Mouse (Mus musculus) mature B cell (primary cell): ENCODE results near the gene Gm21992.

Experiments used
- in situ Hi-C: fragments of 300-500 bp; cut with MboI; formaldehyde crosslinking; loops from 2 replicates; pipeline ENCODE4 v1.14.3; 2019

The Gm21992 gene

DNA sequence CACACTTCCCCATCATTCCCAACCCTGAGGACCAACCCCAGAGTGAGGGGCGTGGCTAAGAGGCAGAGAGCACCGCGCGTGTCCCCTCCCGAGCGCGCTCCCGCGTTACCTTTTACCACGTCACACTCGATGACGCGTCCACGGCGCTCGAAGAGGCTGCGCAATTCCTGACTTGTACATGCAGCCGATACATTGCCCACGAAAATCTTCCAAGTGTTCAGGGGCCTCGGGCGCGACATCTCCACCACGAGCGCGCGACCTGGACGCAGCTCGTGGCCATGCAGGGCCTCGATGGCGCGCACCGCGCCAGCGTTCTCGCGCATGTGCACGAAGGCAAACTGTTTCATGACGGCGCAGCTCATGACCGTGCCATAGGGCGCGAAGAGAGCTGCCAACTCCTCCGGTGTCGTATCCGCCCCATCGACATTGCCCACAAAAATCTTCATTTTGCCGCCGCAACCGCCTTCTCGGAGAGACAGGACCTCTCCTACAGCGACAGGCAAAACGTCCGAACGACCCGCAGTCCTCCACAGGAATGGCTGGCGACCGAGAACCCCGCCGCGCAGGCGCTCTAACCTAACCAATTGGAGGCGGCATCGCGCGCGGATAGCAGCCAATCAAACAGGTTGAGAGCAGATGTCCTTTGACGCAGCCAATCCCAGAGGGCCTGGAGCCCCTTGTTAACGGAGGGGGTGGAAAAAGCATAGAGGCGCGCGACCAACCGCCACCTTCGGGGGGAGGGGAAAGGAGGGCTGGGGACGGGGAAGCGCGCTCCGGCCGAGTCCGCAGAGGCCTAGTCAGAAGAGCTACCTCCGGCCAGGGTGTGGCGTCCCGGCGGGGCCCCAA, at the start of gene Gm21992, which contains the start of gene Rbm14:
Gene Gm21992 (minus strand): TSS at position 550 of the 846 bp plus-strand sequence.
Gene Rbm14 (minus strand): TSS at position 572 of the 846 bp plus-strand sequence.
- in situ Hi-C loops = no loop called here

DNA sequence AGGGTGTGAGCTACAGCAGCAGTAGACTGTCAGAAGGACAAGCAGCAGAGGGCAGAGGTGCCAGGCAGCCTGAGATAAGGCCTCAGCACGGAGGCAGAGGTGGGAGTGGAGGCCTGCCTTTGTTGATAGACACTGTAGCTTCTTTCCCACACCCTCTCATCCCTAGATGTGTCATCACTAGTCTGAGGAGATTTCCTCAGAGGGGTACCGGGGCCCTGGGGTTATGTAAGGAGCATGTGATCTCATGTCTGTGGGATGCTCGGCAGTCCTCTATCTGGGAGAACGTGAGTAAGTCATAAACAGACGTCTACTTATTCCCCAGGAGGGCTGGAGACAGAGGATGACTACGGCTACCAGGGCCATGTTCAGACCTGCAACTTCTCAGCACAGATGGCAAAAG, 47.7 kb upstream of the Gm21992 start:
- in situ Hi-C loops = no loop called here

DNA sequence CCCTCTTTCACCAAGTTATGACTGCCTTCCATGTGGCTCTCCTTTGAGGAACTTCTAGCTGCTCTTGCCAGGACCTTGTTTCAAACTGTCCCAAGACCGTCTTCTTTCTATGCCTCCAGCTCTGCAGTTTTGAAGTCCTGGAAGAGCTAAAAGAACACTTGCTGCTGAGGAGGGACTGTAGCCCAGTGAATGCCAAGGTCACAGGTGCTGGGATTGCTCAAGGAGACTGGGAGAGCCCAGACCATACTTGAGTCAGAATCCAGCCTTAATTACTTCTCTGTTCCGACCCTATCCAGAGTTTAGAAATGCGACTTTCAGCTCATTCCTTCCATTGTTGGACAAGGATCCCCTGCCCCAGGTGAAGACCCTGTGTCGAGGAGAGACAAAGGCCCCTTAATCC, 44.5 kb upstream of the Gm21992 start:
- in situ Hi-C loops = no loop called here

DNA sequence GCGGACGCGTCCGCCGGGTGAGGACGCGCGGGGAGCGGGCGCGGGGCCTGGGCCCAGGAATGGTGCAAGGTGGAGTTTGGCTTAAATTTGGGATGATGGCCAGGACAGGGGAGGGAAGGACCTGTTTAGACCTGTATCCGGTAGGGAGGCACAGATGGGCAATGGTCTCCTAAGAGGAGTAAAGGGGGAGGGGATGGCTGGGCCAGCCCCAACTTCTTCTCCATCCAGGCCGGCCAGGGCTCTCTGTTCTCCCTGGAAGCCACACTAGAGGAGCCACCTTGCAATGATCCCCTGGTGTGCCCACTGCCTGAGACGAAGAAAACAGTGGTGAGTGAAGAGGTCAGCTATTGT, 44.0 kb upstream of the Gm21992 start:
- in situ Hi-C loops = no loop called here

GRCm38 (mm10) chr19:4854552-4855469, 43.4 kb upstream of the Gm21992 start, which contains the start of gene Ctsf:
Gene Ctsf (plus strand): TSS chr19:4855130.
- in situ Hi-C loops = no loop called here

DNA sequence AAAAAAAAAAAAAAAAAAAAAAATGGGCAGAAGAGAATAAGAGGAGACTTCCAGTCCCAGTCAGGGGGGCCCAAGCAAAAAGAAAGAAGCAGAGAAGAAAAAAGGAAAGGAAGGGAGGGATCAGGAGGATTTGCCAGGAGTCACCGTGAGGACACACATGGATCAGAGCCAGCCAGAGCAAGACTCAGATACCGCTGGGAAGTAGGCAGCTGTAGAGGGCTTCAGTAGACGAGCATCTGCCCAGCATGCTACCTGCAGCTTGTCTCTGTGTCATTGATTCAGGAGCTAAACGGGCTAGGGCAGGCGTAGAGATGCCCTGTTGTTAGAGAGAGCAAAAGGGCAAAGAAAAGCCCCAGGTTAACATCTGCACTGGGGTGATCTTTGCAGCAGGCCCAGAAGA, 38.9 kb upstream of the Gm21992 start:
- in situ Hi-C loops = no loop called here

- in situ Hi-C loops = no loop called here
Measured at GRCm38 (mm10) chr19:4849800-4850199, 38.4 kb upstream of the Gm21992 start.

DNA sequence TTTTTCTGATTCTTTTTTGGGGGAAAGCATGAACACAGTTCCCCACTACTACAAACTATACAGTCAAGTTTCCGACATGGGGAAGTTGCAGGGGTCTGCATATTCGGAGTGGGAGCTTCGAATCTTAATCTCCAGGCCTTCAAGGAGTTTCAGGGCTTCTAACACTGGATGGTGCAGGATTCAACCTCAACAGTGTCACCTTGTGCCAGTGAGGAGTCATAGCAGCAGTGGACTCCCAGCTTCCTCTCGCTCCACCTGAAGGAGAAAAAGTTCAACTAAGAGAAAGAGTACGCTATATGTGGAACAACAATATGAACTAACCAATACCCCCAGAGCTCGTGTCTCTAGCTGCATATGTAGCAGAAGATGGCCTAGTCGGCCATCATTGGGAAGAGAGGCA, 36.1 kb upstream of the Gm21992 start:
- in situ Hi-C loops = no loop called here

DNA sequence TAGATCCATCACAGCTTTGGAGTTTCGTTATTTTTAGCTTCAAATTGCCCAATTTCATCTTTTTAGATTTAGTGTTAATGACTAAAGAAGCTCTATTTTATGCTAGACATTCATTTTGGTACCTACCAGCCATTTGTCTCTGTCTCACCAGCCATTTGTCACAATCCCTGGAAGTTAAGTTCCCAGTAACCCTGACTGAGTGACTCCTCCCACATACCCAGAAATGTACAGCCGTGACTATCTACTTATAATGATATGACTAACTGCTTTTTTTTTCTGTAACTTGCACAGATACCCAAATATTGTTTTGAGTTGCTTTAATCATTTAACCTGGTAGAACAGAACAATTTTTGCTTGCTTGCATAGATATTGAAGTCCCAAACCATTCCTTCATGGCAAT, 34.4 kb upstream of the Gm21992 start:
- in situ Hi-C loops = no loop called here

DNA sequence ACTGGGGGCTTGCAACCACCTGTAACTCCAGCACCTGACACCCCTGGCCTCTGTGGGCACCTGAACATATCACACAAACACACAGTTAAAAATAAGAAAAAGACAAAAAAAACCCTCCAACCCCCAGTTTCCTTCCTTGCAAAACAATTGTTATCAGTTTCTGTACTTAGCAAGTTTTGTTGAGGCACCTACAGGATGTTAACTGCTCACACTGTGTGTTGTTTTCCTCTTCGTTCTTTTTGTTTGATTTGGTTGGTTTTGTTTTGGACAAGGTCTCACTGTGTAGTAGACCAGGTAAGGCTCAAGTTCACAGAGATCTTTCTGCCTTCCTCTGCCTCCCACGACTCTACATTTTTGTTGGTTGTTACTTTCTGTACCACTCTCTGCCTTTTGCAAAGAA, 31.2 kb upstream of the Gm21992 start:
- in situ Hi-C loops = no loop called here

DNA sequence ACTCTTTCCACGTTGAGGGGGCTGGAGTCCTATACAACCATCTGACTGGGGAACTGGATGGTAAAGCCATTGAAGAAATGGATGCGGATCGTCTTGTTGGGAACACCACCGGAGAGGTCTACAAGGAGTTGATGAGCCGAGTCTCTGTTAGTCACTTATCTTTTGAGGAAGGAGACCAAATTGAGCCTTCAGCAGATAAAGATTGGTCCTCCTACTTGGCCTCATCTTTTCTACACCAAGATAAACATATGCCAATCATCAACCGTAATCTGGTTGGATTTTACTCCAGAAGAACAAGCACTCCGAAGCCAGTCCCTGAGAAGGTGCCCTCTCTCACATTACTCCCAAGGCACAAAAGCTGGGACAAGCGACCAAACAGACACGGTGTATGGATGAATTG, 29.4 kb upstream of the Gm21992 start:
- in situ Hi-C loops = no loop called here

- in situ Hi-C loops = no loop called here
Measured at GRCm38 (mm10) chr19:4839149-4839548, 27.7 kb upstream of the Gm21992 start, which contains the start of the genes Ccs and Ccdc87. Gene Ccs (minus strand): TSS chr19:4839332. Gene Ccdc87 (plus strand): TSS chr19:4839366.

DNA sequence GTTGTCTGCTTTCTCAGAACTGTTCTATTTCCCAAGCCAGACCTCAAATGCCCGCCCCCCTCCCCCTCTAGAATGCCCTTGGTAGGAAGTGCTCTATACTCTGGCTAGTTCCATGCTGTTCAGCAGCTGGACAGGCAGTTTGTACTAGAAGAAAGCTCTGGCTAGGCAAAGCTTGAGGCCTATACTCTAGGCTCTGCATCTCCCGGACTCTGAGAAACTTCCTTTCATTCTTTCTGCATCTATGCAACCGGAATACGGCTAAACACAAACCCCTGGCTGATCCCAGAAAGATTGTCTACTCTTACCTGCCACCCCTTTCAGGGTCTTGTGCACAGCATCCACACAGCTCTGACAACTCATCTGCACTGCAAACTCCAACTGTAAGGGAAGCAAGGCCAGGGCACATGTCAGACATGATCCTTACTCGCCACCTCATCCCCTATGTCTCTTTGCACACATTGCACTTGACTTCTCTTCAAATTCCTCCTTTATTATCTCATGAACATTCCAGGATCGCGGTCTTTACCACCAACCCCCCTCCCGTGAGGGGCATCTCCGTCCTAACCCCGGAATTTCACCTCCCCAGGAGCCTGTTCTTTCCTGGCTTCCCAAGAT, 27.2 kb upstream of the Gm21992 start:
- in situ Hi-C loops = no loop called here

- in situ Hi-C loops = no loop called here
Measured at GRCm38 (mm10) chr19:4837049-4837448, 25.6 kb upstream of the Gm21992 start.

DNA sequence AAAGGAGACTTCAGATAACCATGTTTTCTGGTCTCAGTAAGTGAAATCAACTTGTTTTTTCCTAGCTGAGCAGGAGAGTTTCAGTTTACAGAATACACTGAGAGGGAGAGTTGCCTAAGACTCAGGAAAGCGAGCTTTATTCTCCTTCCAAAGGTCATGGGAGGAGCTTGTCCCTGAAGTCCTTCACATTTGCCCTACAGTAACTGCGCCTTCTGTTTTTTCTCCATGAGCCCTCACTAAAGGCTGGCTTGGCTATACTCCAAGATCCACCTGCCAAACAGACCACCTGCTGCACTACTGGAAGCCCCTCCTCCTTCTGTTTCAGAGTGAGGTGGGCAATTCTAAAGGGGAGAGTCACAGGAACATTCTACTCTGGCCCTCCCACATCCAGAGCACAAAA, 24.7 kb upstream of the Gm21992 start:
- in situ Hi-C loops = no loop called here

DNA sequence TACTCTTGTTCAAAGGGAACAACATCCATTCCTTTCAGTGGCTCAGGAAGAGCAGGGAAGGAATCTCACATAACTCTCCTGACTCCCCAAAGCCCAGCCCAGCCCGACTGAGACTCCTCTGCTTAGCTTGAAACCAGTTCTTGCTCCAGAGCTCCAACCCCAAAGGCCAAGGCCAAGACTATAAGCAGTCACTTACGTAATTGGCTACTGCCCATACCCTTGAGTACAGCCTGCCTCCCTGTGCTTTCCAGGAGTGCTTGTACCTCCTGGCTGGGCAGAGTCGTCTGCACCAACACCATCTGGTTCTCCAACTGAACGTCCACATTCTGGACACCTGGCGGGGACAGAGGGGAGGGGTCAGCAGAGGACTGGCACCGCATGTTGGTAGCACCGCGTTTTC, 22.6 kb upstream of the Gm21992 start:
- in situ Hi-C loops = no loop called here

DNA sequence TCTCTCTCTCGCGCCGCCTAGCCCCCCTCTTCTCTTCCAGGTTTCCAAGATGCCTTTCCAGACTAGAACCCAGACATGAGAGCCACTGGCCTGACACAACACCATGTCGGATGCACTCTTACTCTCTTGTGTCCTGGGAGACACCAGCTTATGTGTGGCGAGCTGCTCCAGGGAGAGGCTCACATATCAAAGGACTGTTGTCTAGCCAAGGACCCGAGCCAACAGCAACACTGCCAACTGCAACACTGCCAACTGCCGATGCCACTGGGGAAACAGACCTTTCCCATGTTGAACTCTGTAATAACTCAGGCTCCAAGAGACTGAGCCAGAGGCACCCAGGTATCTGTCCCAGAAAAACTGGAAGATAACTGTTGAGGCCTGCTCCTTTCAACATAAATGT, 17.7 kb upstream of the Gm21992 start:
- in situ Hi-C loops = no loop called here

DNA sequence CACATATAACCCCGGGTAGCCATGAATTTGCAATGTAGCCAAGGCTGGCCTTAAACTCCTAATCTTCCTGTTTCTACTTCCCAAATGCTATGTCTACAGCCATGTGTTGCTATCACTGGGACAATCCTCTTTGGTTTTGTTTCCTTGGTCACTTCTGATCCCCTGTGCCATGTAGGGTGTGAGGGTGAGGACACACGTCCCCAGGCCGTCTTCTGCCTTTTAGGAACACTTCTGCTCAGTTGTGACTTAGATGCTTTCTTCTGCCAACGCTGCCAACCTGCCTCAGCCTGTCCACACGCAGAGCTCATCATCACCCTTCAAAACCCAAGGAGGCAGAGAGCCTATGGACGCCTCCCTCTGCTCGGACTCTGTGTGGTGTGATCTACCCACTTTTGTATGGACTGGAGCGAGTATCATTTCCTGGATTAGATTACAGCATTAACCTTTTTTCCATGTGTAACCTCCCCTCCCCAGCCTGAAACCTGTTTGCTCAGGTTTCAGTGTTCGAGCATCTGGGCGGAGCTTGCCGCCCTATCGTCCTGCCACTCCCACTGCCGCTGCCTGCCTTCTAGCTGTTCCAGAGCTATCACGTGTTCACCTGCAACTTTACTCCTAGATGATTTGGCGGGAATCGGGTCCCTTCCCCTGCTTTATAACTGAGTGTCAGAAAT, 17.2 kb upstream of the Gm21992 start:
- in situ Hi-C loops = no loop called here

DNA sequence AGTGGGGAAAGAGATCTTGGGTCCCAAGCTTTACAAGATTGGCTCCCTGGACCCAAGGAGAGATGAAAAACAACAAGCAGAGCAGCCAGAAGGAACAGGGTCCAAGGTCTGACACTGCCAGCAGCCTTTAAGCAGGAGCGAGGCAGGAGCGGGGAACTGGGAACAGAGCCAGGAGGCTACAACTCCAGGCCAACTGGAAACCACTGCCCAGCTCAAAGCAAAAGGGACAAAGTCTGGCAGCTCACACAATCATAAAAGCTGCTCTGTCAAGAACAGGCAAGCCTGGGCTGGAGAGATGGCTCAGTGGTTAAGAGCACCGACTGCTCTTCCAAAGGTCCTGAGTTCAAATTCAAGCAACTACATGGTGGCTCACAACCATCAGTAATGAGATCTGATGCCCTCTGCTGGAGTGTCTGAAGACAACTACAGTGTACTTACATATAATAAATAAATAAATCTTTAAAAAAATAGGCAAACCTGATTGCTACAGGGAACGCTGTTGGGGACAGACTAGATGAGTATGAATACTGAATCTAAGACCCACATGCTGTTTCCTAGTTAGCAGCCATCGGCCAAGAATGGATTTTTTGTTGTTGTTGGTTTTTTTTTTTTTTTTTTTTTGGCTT, 9.4 kb upstream of the Gm21992 start:
- in situ Hi-C loops = no loop called here

GRCm38 (mm10) chr19:4817182-4817835, 5.9 kb upstream of the Gm21992 start:
- in situ Hi-C loops = no loop called here

- in situ Hi-C loops = no loop called here
Measured at GRCm38 (mm10) chr19:4813015-4813414, 1.6 kb upstream of the Gm21992 start.
